Mouse (Mus musculus) left cerebral cortex, adult 9 months (tissue): Measurements from ENCODE around the gene Ppp1r21.

Experiments
- DNase-seq, 2 experiments: peaks; one replicate each; pipeline ENCODE4 v3.0.0; 2022; ENCODE audit warnings: low spot score in 2 of 2

Gene Ppp1r21

DNA sequence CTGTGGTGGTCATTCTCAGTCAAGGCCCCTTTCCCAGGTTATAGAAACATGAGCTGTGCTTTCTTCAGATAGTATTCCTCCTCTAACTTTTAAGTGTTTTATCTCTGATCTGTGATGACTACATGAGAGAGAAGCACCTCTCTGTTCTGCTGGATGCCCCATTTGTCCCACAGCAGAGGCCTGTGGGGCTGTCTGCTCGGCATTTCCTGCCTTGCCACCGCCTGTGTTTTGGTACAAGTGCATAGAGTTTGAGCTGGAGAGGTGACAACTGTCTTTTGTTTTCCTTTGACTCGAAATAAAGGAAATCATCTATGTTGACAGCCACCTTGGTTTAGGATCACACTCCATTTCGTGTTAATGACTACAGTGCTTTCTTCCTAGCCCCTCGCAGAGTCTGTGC lies 44.9 kb downstream of the Ppp1r21 start:
- no peak for DNase-seq

DNA sequence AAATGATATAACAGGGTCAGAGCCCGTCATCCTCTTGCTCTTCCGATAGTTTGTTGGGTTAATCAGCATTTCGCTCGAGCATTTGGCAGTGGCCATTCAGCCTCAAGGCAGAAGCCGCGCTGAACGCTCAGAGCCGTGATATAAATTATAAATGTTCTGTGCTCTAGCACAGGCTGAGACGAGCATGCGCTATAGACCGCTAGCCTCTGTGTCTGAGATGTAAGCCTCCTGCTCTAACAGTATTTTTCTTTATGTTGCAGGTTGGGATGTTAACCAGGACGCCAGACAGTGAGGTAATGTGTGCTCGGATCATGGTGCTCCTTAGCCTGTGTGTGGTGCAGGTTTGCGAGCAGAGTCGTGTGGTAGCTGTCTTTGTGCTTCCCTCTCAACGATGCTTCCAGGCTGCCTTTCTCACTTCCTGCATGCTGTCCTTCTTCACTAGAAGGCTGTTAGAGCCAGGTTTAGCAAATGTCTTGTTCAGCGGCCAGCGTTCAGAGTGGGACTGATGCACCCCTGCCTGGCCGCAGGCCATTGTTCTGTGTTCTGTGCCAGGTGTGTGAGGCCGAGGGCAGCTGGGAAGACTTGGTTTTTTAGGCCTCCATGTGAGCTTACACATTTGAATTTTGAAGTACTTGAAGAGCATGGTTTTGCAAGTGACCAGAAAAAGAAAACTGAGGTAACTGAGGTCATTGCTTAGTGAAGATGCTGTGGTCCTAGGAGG lies 48.8 kb downstream of the Ppp1r21 start:
- DNase-seq = no peak

DNA sequence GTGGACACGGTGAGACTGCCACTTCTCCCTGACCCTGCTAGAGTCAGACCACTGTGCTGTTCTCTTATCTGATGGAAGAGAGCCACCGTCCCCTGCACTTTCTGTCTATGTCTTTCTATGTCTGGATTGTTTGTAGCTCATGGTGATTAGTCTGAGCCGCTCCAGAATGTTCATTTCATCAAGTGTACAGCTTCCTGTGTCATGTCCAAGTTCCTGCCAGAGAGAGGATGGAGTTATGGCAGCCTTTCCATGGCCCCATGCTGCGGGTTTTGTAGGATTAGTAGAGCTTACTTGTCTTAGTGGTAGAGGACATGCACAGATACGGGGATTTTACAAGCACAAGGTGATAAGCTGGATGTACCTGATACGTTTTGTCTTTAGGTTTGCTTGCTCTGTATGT lies 50.6 kb downstream of the Ppp1r21 start:
- no peak for DNase-seq

DNA sequence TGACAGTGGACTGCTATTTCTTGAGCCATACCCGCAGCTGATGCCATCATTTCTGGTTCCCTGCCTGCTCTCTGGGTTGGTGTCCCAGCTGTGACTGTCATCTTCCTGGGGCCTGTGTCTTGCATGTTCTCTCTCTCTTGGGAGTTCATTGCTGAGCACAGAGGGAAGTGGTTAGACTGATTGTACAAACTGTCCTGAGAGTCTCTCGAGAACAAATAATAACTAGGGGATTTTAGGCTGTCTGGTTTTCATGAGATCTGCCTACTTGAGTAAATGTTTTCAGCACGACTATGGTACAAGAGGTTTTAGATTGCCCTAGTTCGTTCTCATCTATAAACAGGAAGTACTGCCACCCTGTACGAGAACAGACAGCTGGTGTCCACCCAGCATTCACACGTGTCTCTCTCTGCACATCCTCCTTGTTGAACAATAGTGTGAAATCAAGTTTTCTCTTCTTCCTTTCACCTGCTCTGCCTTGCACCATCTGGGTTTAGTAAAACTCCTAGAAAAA lies 51.6 kb downstream of the Ppp1r21 start:
- peak in 1 of 2 experiments; percentile 21 for DNase-seq

DNA sequence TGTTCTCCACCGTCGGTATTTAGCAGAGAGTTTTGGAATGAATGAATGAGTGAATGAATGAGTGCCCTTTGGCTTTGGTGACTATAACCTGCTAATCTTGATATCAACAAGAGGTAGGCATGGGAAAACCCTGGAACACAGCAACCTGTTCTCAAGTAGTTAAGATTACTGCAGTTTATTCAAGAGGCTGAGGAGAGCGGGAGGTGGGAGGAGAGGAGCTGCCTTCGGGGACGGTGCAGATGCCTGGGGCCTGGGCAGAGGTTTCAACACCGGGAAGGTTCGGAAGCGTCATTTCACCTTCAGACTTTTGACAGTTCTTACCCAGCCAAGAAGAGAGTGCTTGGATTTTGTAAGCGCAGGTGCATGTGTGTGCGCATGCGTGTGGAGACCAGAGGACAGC lies 53.1 kb downstream of the Ppp1r21 start:
- no peak for DNase-seq

DNA sequence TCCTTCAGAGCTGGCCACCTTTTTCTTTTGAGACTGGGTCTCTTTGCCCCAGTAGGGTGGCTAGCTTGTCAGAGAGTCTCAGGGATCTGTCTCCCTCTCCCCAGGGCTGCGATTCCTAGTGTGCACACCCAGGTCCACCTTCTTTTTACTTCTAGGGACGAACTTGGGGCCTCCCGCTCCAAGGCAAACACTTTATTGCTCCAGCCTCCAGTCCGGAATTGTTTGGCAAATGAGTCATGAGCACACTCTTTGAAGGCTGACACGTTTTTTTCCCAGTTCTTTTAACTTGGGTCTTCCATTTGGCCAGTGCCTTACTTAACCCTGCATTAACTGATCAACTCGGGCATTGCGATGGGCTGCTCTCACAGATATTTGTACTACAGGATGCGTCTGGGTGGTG lies 53.5 kb downstream of the Ppp1r21 start:
- DNase-seq = no peak

DNA sequence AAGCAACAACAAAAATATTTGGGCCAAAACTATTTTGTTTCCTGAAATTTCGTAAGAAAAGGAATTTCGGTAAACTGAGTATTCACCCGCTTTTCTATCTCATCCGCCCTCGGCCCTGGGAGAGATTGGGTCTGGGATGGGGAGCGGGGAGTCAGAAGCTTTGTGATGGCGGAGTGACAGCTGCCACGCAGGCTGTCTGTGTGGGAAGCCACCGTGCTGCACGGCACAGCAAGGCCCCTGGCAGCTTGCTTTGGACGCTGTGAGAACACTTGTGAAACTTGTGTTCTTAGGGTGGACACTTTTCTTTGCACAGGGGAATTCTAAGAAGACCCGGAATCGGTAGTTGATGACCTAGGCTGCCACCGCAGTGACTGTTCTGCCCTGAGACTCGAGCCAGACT lies 57.5 kb downstream of the Ppp1r21 start:
- no peak for DNase-seq

DNA sequence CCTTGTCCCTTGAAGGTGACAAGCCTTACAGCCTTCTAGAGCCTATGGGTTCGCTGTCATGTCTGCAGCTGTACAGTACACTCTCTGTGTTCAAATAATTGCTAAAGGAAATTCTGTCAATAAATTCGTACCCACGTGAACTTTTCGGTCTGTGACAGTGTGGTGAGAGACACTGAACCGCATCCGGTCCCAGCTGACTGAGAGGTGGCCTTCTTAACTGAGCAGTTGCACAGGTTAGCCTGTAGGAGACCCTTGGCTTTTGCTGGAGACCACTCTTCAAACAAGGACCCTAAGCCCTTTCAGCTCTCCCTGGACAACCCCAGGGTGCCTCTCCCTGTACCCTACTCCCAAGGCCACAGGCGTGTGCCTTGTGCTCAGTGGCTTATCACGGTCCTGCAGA lies 58.3 kb downstream of the Ppp1r21 start:
- DNase-seq = no peak

DNA sequence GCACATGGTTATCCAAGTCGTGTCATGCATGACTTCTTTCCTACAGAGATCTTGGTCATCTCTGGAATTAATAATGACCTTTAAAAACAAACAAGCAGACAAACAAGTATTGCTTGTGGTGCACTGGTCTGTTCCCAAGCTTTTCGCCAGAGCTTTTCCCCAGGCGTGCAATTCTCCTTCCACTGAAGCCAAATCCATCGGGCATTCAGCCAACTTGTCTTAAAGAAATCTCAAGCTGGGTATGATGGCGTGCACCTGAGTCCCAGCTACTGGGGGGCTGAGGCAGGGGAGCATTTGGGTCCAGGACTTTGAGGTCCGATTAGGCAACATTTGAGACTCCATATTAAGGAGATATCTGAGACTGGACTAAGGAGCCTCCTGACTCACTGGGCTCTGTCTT lies 60.3 kb downstream of the Ppp1r21 start:
- no peak for DNase-seq

DNA sequence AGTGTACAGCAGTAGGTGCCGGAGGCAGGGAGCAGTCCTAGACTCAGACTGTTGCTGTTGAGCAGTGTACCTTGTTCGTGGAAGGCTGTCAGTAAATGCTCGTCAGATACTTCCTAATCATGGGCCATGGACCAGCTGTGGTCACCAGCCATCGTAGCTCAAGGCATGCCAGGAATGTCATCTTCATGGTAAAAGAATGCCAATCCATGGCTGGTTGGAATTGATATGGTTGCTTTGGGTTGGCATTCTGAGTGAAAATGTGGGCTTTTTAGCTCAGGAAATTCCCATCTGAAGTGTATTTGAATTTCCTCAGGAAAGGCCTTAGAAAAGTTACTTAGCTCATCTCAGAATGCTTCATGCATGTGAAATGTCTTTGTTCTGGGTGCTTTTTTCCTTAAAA lies 65.2 kb downstream of the Ppp1r21 start:
- DNase-seq = no peak

DNA sequence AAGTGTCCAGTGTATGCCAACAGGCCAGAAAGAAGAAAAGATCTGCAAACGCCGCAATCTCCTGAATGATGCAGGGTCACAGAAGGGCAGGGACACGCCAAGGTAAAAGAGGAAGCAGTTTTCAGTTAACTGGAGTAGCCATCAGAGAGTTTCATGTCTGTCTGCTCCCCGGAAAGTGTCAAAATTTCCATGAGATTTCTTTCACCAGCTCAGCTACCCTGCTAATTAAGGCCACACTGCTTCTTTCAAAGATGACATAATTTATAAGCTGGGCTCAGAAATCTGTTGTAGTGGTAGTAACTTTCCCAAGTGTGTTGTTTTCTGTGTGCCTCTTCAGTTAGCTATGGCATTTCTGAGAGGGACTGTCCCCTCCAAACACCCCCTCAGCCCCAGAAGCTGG lies 66.2 kb downstream of the Ppp1r21 start:
- DNase-seq = no peak

DNA sequence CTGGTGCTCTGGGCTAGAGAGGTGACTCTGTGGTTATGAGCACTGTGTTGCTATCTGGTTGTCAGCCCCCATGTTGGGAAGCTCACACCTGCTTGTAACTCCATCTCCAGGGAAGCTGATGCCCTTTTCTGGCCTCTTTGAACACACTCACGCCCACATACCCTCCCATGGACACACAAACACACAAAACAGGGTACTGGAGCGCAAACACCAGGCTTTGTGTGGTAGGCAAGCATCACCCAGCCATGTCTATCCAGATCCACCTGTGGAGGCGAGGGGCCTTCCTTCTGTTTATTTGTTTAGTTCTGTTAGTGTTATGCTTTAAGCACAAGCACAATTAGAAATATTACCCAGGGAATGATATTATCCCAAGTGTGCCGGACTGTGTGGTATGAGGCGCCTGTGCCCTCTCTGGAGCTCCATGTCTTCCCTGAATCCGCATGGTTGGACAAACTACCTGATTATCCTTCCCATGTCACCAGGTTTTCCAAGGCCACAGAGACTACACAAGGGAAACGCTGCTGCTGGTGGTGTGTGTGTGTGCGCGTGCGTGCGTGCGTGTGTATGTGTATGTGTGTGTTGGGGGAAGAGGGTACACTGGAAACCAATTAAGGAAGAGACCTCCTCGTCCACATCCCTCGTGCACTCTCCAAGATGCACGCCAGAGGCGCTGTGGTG lies 66.8 kb downstream of the Ppp1r21 start:
- peak; percentile 26 to 69 for DNase-seq

DNA sequence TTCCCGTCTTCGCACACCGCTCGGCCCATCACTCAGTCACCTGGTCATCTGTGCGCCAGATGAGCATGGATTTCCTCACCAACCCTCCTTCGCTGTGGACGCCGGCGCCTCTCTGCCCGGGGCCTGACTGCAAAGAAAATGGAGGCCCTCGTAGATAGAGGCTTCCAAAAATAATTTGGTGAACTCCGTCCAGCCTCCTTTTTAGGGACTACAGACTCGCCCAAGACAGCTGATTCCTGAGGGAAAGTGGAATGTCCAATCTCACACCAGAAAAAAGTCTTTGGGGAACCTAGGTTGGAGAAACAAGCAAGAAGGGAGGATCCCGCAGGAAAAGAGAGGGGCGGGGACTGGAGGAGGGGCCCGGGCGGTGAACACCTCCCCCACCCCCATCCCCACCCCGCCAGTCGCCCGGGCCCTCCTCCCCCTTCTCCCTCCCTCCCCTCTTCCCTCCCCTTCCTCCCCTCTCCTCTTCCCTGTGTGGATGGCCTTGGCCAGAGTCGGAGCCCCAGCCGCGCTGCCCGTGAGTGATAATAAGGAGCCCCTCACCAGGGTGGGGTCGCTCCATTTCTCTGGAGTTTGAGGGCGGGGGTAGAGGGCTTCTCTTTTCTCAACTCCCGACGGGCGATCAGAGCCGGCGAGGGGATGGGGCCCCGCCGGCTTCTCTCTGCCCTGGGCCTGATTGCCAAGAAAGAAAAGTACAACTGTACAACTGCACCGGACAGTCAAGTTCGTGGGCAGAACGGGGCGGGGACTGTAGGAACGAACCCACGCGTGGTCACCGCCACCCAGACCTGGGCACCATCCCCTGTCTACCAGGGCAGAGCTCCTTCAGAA lies 67.5 kb downstream of the Ppp1r21 start, which contains the start of gene Ston1:
Gene Ston1, plus strand, starts transcription at position 463 of the 834 bp plus-strand sequence.
- no peak for DNase-seq

DNA sequence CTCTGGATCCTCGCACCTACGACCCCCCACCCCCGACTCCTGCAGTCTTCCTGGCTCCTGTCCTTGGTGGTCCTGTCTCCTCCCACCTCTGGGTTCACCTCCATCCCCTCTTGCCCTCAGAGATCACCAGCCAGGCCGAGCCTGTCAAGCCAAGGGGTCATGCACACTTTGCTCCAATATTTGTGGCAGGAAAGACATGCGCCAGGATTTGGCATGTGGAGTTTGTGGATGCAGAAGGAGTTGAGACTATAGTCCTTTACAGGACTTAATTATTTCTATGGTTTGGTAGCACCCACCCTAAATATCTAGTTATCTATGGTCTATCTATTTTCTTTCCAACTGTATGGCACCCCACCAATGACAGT lies 68.1 kb downstream of the Ppp1r21 start:
- no peak for DNase-seq

DNA sequence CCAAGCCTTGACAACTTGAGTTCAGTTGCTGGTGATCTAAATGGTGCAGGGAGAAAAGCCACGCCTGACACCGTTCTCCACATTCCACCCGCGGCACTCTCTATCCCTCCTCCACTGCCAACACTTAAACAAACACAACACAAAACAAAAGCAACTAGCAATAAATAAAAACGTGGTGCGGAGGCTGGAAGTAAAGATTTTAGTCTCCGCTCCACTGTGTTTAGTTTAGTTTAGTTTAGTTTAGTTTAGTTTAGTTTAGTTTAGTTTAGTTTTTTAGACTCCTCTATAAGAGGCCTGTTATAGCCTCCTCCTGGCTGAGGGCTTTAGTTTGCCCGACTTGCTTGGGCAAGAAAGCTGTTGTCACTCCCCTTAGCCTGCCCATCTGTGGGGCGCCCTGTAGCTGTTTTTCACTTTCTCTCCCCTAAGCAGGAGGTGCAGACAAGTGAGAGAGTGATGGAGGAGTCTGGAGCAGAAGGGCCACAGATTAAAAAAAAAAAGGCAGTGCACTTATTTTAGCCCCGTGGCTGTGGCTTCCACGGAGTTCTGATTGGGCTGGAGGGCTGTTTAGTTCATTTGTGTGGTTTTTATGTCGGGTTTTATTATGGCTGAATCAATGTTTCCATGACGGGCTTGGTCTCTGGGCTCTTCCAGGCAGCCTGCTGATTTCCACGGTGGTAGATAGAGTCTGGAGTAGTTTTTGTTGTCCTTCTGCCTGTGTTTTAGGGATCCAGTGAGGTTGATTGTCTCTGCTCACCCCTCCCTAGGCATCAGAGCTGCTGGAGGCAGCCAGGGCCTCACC lies 68.9 kb downstream of the Ppp1r21 start:
- DNase-seq = no peak

DNA sequence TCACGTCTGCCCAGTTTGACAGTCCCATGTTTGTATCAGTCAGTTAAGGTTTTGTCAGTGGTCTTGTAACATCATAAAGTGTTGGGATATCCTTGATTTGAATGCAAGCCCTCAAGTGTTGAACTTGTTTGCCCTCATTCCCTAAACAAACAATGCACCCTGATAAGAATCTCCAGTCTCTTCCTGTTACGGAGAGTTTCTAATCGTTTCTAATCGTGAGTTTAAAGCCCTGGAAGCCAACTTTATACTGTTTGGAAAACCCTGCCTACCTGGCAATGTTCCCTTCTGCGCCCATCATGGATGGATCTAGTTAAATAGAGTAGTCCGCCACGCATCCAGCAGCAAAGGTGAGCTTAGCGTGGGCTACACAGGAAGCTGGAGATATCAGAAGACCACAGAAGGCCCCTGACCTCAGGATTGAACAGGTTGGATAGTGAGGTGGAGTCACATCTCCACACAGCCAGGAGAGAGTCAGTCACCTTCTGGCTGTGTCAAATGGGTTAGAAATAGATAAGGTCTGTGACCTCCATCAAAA lies 70.6 kb downstream of the Ppp1r21 start:
- no peak for DNase-seq

DNA sequence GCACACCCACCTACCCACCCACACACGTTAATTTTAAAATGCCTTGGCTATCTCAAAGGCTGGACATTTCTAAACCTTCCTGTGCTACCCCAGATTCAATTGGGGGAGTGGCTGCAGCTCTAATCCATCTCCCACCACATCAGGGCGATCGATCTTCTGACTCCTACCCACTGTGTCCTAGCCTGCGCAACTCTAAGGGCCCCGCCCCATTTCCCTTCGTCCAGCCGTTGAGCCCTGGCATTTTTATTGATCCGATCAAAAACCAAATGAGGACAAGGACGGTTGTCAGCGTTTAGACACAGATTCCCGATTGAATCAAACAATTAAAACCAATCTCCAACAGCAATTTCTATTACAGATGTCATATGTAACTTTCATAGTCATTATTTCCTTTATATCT lies 74.0 kb downstream of the Ppp1r21 start:
- DNase-seq = no peak

DNA sequence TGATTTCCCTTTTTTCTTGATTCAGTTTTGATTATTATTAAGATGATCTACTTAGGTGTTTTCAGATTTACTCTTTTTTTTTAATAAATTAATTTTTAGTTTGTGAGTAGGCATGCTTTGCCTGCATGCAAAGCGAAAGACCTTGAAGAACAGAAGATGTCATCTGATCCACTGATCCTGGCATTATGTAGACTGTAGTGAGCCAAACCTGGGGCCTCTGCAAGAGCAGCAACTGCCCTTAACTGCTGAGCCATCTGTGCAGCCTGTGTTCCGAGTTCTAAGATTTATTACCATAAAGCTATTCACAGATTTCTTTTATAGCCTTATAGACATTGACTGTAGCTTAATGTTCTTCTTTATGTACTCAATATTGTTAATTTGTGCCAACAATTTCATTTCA lies 76.1 kb downstream of the Ppp1r21 start:
- no peak for DNase-seq

DNA sequence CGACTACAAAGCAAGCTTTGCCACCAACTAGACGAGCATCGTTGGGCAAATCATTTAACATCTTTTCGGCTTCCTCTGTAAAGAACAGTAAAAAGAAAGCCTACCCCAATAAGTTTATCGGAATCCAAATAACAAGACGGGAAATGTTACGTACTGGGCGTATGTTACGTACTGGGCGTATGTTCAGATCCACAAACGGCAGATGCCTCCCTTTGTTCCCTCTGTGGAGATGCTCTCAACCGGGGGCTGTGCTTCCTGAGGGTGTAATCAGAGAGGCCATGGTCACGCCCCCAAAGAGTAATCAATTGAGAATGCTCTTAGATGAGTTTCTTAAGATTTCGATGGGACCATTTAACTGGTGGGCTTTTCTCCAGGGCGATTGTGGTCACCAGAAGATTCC lies 79.4 kb downstream of the Ppp1r21 start:
- DNase-seq = no peak

DNA sequence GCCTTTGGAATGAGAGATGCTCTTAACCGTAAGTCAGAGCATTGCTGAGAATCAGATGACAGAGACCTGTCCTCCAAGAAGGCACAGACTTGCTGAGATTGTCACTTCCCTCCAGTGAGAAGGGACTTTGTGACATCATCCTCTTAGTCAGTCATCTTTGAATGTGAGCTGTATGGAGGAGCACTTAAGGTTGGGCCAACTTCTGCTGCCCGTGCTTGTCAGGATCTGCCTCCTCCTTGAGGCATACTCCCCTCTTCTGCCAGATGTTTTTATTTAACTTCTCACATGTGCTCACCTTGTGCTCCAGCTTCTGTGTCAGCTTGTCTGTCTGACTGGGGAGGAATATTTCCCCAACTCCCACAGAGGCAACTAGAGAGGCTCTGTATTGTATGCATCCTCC lies 81.1 kb downstream of the Ppp1r21 start:
- no peak for DNase-seq

DNA sequence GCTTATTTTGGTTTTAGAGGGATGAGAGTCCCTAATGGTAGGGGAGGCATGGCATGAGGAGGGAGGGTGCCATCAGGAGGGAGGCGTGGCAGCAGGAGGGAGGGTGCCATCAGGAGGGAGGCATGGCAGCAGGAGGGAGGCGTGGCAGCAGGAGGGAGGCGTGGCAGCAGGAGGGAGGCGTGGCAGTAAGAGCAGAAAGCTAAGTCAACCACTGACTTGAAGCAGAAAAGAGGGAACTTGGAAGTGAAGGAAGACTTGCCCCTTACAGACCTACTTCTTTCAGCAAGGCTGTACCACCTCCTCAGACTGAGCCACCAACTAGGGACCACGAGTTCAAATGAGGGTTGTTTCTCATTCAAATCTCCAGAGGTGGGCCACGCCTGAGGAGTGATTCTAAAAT lies 83.3 kb downstream of the Ppp1r21 start:
- no peak for DNase-seq
